Mouse (Mus musculus) cerebellum, postnatal 10 days (tissue): ENCODE data around the gene Mbnl1.

Experiments
- DNase-seq, 2 experiments: peaks; one replicate each; pipeline ENCODE4 v3.0.0; 2021; ENCODE audit warnings: mixed read lengths in 2 of 2

Gene Mbnl1

DNA sequence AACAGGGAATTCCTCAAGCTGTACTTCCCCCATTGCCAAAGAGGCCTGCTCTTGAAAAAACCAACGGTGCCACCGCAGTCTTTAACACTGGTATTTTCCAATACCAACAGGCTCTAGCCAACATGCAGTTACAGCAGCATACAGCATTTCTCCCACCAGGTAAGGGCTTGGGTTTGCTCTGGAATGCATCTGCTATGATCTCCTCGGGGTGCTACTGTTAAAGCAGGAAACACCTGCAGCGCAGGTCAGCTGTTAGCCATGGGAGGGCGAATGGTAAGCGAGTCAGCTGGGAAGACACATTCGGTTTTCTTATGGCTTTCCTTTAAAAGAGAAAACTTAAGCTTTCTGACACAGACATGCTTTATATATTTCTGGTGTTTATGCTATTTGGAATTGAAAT lies 143.0 kb downstream of the Mbnl1 start:
- DNase-seq = no peak

DNA sequence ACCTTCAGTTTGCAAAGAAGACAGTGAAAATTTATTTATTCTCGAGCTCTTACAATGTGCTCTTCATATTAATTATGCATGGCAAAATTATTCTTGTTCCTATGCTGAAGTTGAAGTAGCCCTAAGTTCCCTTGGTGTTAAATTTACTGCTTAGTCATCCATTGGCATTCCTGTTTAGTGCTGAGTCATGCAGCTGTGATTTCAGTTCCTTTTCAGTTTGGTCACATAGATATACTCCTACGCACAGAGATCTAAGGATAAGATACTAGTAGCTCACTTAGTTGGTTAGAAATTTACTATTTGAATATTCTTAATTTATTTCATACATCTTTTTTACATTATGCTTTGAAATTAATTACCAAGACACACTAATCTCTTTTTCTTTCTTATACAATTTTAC lies 143.5 kb downstream of the Mbnl1 start:
- DNase-seq = no peak

DNA sequence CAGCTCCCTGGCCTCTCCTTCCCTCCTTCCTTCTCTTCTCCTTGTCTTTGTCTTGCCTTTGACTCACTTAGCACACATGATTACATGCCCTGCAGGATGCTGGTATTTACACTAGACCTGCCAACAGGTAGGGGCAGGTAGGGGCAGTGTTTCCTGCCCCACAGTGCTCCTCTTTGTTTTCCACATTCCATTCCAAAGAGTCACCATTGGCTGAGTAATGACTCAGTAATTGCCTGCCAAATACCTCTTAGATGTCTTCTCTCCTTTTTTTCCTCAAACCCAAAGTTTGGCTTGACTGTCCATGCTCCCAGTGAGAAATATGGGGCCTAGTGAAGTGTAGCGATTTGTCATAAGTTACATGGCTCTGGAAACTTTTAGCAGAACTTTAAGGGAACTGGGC lies 145.0 kb downstream of the Mbnl1 start:
- no peak for DNase-seq

GRCm38 (mm10) chr3:60620236-60620635 lies 147.6 kb downstream of the Mbnl1 start:
- DNase-seq = no peak

DNA sequence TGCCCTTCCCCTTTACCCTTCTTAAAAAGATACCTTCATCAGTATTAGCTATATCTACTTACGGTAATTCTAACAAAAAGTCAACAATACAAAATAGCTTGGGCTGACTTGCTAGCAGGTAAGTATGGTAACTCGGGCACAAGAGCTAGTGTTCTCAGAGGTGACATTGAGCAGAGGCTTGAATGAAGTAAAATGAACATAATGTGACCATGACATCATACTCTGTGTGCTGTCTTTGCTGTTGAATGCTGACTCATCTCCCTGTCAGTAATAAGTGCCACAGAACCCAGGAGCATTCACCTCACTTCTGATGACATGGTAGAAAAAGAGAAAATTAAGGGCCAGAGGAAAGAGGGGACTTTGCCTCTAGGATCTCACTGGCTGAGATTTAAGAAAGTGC lies 158.6 kb downstream of the Mbnl1 start:
- no peak for DNase-seq

- no peak for DNase-seq
These were observed 159.1 kb downstream of the Mbnl1 start for GRCm38 (mm10) chr3:60631754-60632153.

DNA sequence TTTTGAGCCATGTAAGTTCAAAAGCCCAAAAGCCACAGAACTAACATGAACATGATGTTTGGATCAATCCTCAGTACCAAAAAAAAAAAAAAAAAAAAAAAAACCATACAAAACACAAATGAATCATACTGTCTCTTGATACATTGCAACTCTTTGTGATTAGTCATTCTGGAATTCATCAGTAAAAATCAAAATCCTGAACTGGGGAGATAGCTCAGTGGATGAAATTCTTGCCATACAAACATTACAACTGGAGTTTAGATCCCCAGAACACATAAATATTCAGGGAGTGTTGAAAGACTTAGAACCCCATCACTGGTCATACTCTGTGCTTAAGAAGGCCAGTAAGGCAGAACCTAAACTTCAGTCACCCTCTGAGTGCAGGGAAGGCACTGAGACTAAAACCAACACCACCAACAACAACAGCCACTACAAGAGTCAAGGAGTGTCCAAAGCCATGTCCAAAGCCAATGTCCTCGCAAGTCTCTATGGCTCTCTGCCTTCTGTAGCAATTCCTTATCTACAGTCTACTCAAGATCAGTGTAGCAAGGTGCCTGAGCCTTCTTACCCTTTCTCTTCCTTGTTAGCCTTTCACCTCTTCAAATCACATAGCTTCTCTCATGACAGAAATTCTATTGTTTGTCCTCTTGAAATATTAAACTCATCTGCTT lies 160.3 kb downstream of the Mbnl1 start:
- DNase-seq = no peak

DNA sequence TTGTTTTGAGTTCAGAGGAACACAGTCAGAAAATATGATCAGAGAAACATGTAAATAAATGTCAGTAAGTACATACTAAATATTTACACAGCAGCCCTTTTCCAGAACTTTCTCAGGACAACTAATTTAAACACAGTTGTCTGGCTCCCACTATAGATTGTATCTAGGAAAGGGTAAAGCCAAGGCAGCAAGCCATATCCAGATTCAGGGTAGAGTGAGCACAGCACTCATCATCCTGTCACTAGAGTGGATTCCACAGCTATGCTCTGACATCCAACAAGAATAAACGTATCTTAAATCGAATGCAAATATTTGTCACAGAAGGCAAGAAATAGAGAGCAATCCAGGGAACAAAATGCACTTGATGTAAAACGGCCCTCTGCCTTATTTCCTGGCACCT lies 165.9 kb downstream of the Mbnl1 start:
- no peak for DNase-seq

DNA sequence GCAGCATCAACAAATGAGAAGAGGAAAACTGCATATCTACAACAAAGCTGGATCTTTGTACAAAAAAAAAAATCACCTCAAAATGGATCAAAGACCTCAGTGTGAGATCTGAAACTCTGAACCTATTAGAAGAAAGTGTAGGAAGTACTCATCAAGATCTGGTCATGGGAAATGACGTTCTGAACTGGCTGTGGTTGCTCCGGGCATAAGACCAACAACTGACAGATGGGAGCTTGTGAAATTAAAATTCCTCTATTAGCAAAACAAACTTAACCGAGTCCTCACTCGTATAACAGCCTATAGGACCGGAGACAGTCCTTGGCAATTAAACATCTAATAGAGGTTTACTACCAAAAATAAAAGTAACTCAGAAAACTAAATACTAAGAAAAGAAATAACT lies 166.5 kb downstream of the Mbnl1 start:
- DNase-seq = peak; percentile 65 to 70

DNA sequence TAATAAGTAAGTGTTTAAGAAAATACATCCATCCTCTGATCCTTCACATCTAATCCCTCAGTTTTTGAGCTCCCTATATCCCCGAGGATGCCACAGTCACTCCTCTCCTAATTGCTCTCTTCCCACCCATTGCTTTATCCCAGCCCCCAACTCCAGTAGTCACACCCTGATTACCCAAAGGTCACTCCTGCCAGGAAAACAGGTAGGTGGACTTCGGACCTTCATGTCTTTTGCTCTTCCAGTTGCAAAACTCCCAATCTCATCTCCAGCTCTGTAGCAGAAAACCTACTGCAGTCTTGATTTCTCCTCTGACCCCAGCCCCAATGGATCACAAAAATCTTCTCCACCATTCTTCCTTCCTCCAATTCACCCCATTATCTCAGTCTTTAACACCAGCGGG lies 169.6 kb downstream of the Mbnl1 start:
- no peak for DNase-seq

DNA sequence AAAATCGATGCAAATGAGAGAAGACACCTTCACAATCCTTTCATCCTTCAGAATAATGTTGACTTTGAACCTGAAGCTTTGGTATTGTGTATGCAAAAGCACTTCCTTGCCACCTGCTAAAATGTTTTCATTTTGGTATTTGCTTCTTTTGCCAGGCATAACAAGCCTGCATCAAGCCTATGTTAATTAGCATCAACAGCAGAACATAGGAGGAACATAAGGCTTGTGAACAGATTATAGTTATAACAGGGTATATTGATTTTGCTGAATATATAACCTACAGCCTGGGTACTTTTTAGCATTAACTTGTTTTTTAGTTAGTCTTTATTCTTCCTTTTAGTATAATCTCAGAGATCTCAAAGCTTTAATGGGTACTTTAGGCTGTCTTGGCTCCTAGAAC lies 172.9 kb downstream of the Mbnl1 start:
- DNase-seq = no peak

DNA sequence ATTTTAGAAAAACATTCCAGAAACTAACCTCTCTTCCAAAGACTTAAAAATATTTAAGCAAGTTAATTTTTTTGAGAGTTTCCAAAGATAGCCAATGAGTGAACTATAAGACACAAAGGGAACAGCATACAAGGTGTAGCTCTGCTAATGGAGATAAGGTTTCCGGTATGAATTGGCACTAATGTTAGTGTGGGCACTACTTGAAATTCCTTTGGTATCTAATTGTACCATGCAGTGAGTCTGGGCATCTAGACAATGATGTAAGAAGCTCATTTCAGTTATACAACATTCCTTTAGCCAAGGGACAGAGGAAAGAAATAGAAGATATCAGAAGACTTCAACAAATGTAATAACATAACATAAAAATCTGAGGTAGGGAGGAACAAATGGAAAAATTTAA lies 175.7 kb downstream of the Mbnl1 start:
- DNase-seq = no peak

DNA sequence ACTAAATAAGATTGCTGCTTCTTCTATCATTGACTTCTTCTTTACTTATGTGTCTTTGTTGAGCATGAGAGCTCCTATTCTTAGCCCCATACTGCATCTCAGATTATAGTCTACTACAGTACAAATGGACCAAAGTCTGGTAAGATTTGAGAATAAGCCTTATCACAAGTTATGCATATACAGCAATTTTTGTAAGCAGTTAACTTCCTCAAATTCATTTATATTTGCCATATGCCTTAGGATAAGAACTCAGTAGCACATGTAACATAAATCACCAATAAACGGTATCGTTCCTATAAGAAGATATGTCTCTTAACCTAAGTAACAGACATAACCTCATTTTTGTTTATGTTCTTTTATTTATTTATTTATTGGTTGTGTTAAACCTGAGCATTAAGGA lies 188.1 kb downstream of the Mbnl1 start:
- DNase-seq = no peak
